Mouse (Mus musculus) lung, adult 2 months (tissue): Measurements from ENCODE around the gene D630003M21Rik.

ENCODE experiments used
- CTCF ChIP-seq: fragments of 200-500 bp; IDR thresholded peaks from 2 replicates; pipeline ENCODE4 v1.5.1; 2011; ENCODE audit warnings: mild to moderate bottlenecking, low read length, control low read depth; ENCODE audit not compliant: insufficient read depth
- POLR2A ChIP-seq: fragments of 200-500 bp; IDR thresholded peaks from 2 replicates; pipeline ENCODE4 v1.6.1; 2011; ENCODE audit warnings: low read depth, mild to moderate bottlenecking, control low read depth, low read length, borderline replicate concordance; ENCODE audit errors: extremely low read depth

DNA sequence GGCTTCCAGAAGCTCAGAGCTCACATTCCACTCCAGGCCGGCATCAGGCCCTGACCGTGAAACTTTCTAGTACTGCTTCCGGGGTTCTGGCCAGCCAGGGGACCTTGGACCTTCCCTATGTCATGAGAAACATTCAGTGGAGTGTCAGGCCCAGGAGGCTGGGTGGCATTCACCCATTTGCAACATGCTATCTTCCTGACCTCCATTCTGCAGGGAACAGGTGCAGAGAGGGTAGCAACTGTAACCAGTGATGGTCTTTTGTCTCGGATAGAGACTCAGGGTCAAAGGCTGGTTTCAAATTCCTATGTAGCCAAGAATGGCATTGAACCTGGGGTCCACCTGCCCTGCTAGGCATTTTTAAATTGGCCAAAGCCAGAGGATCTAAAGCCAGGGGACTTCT lies 25.3 kb downstream of the D630003M21Rik start:
- TF ChIP-seq CTCF: no peak
- TF ChIP-seq POLR2A: no peak
